Mouse (Mus musculus) cerebellum, adult 2 months (tissue): ENCODE results near the gene Dnph1.

Experiments used
- CTCF ChIP-seq: fragments of 200-500 bp; IDR thresholded peaks from 2 replicates; pipeline ENCODE4 v1.5.1; 2011; ENCODE audit warnings: low read depth, mild to moderate bottlenecking, control low read depth, low read length, moderate library complexity, borderline replicate concordance; ENCODE audit not compliant: insufficient read depth
- POLR2A ChIP-seq: fragments of 200-500 bp; IDR thresholded peaks from 2 replicates; pipeline ENCODE4 v1.6.1; 2011; ENCODE audit warnings: low read length, control low read depth, borderline replicate concordance; ENCODE audit not compliant: insufficient read depth

GRCm38 (mm10) chr17:46548741-46549140 lies 52.2 kb downstream of the Dnph1 start:
- TF ChIP-seq CTCF: no peak
- no peak for TF ChIP-seq POLR2A
